14 mouse cellular contexts compared by ENCODE assay signal in genomic region chr19:7235461-7235860, GRCm38 (mm10). TPM values are rescaled to one million over a fixed set of nuclear protein-coding genes. Genes with fewer than 3 reads are reported as not detected.
DNase-seq lines count a peak whose midpoint lies in the region; ATAC-seq lines count a peak whose summit lies in the region.
"Had no signal": no experiment of that assay in that cellular context is flagged by ENCODE, and none has a peak within 500 bp of the region (broad histone marks: within the 10 kb centered on the region; RNA-seq: fewer than 3 reads in every experiment).

No protein-coding gene starts in this region.

- no peaks in the 10 kb centered on the region for H3K9me3 ChIP-seq in embryonic facial prominence, embryonic 13.5 days
- H3K9me3 ChIP-seq in embryonic facial prominence, embryonic 10.5 days, result no peaks in the 10 kb centered on the region
- no peaks in the 10 kb centered on the region for H3K9me3 ChIP-seq in kidney, embryonic 14.5 days (ENCODE audit: control insufficient read depth, low read length)
- H3K9me3 ChIP-seq: embryonic facial prominence, embryonic 12.5 days; embryonic facial prominence, embryonic 15.5 days; forebrain, embryonic 10.5 days; forebrain, embryonic 12.5 days had no signal

- peak overlapping the region; percentile 16; the same call in 1 of the 2 replicates for H3K9ac ChIP-seq in embryonic facial prominence, embryonic 13.5 days
- peak overlapping the region; percentile 4; the same call in 1 of the 2 replicates for H3K9ac ChIP-seq in kidney, embryonic 14.5 days (ENCODE audit: low read depth, low read length)
- H3K9ac ChIP-seq: embryonic facial prominence, embryonic 12.5 days; embryonic facial prominence, embryonic 15.5 days had no signal

- no peak overlapping the region for H3K4me2 ChIP-seq in embryonic facial prominence, embryonic 13.5 days
- no peak overlapping the region for H3K4me2 ChIP-seq in kidney, embryonic 14.5 days (replicated peaks; ENCODE audit: low read depth, low read length)
- H3K4me2 ChIP-seq: embryonic facial prominence, embryonic 12.5 days; embryonic facial prominence, embryonic 15.5 days; forebrain, embryonic 12.5 days had no signal

- DNase-seq in embryonic facial prominence, embryonic 10.5 days (ENCODE audit: low spot score), result no peak
- no peak for DNase-seq in kidney, postnatal 4 days
- DNase-seq in ES-CJ7 (ENCODE audit: low read depth, low spot score) (peak; percentile 51), ZHBTc4 (ENCODE audit: low read depth, low spot score) (peak; percentile 67)
- no peak for DNase-seq in cerebellum, postnatal 4 days (ENCODE audit: low spot score in 2 of 2)
- no peak for DNase-seq in lung, postnatal 10 days

- peaks cover 45% of the 10 kb centered on the region for H3K36me3 ChIP-seq in embryonic facial prominence, embryonic 13.5 days
- peaks cover 83% of the 10 kb centered on the region for H3K36me3 ChIP-seq in embryonic facial prominence, embryonic 10.5 days (replicated peaks)
- H3K36me3 ChIP-seq in kidney, embryonic 14.5 days (ENCODE audit: control insufficient read depth, insufficient read depth, low read length), result peaks cover 55% of the 10 kb centered on the region

- no peak for ATAC-seq in embryonic facial prominence, embryonic 13.5 days (ENCODE audit: insufficient number of reproducible peaks, insufficient read depth, low FRiP score, low TSS enrichment, low read depth)
- ATAC-seq in kidney, embryonic 14.5 days (ENCODE audit: low FRiP score, low TSS enrichment), result no peak

- 95% methylated on average over 9 of the region's 9 CpGs for WGBS in embryonic facial prominence, embryonic 13.5 days
- WGBS in embryonic facial prominence, embryonic 10.5 days, result 94% methylated on average over 9 of the region's 9 CpGs
- WGBS in kidney, embryonic 14.5 days, result 94% methylated on average over 9 of the region's 9 CpGs

- no peak overlapping the region for H3K4me3 ChIP-seq in embryonic facial prominence, embryonic 13.5 days
- no peak overlapping the region for H3K4me3 ChIP-seq in embryonic facial prominence, embryonic 10.5 days
- H3K4me3 ChIP-seq in kidney, embryonic 14.5 days (ENCODE audit: low read length), result no peak overlapping the region
- H3K4me3 ChIP-seq: embryonic facial prominence, embryonic 12.5 days; embryonic facial prominence, embryonic 15.5 days; erythroblast, embryonic 14.5 days; forebrain, embryonic 10.5 days; forebrain, embryonic 12.5 days had no signal

- H3K27ac ChIP-seq in embryonic facial prominence, embryonic 13.5 days, result no peak overlapping the region
- no peak overlapping the region for H3K27ac ChIP-seq in embryonic facial prominence, embryonic 10.5 days (replicated peaks)
- no peak overlapping the region for H3K27ac ChIP-seq in kidney, embryonic 14.5 days (ENCODE audit: low read depth, low read length)
- H3K27ac ChIP-seq: embryonic facial prominence, embryonic 12.5 days; embryonic facial prominence, embryonic 15.5 days; forebrain, embryonic 10.5 days; forebrain, embryonic 12.5 days had no signal

- H3K27me3 ChIP-seq in embryonic facial prominence, embryonic 13.5 days, result no peaks in the 10 kb centered on the region
- no peaks in the 10 kb centered on the region for H3K27me3 ChIP-seq in embryonic facial prominence, embryonic 10.5 days (replicated peaks; ENCODE audit: low read depth, poor library complexity, severe bottlenecking)
- H3K27me3 ChIP-seq in kidney, embryonic 14.5 days (ENCODE audit: control insufficient read depth, insufficient read depth, low read length), result no peaks in the 10 kb centered on the region
- H3K27me3 ChIP-seq: CH12.LX; embryonic facial prominence, embryonic 12.5 days; embryonic facial prominence, embryonic 15.5 days; forebrain, embryonic 12.5 days had no signal

- H3K4me1 ChIP-seq in embryonic facial prominence, embryonic 13.5 days, result peaks cover 13% of the 10 kb centered on the region
- peaks cover 11% of the 10 kb centered on the region for H3K4me1 ChIP-seq in embryonic facial prominence, embryonic 10.5 days
- peaks cover 7% of the 10 kb centered on the region for H3K4me1 ChIP-seq in kidney, embryonic 14.5 days (ENCODE audit: control insufficient read depth, insufficient read depth, low read length)

RNA-seq across cellular contexts. Expression of gene Naa40, which starts 5.5 kb away (rescaled TPM):
- polyA plus RNA-seq in embryonic facial prominence, embryonic 13.5 days (2015; fragmentation: Nextera tagmentation; extraction: Ambion mirVana), result 56.9 and 57.1 TPM in 2 replicates
- polyA plus RNA-seq in embryonic facial prominence, embryonic 10.5 days (2016; fragmentation: Nextera tagmentation; extraction: Ambion mirVana), result 93.2 and 94.4 TPM in 2 replicates
- polyA plus RNA-seq in kidney, embryonic 14.5 days (2014; fragmentation: Nextera tagmentation; extraction: Ambion mirVana), result 57.8 and 90.7 TPM in 2 replicates

RNA-seq across cellular contexts. Expression of gene Cox8a, which starts 18.0 kb away (rescaled TPM):
- 789 and 891 TPM in 2 replicates for polyA plus RNA-seq in embryonic facial prominence, embryonic 13.5 days (2015; fragmentation: Nextera tagmentation; extraction: Ambion mirVana)
- polyA plus RNA-seq in embryonic facial prominence, embryonic 10.5 days (2016; fragmentation: Nextera tagmentation; extraction: Ambion mirVana), result 867 and 877 TPM in 2 replicates
- polyA plus RNA-seq in kidney, embryonic 14.5 days (2014; fragmentation: Nextera tagmentation; extraction: Ambion mirVana), result 1,171 and 1,487 TPM in 2 replicates

RNA-seq across cellular contexts. Expression of gene Otub1, which starts 29.3 kb away (rescaled TPM):
- polyA plus RNA-seq in embryonic facial prominence, embryonic 13.5 days (2015; fragmentation: Nextera tagmentation; extraction: Ambion mirVana), result 205 and 228 TPM in 2 replicates
- polyA plus RNA-seq in embryonic facial prominence, embryonic 10.5 days (2016; fragmentation: Nextera tagmentation; extraction: Ambion mirVana), result 275 and 276 TPM in 2 replicates
- 237 and 255 TPM in 2 replicates for polyA plus RNA-seq in kidney, embryonic 14.5 days (2014; fragmentation: Nextera tagmentation; extraction: Ambion mirVana)

RNA-seq across cellular contexts. Expression of gene Rcor2, which starts 31.7 kb away (rescaled TPM):
- polyA plus RNA-seq in embryonic facial prominence, embryonic 13.5 days (2015; fragmentation: Nextera tagmentation; extraction: Ambion mirVana), result 25.2 and 30.6 TPM in 2 replicates
- polyA plus RNA-seq in embryonic facial prominence, embryonic 10.5 days (2016; fragmentation: Nextera tagmentation; extraction: Ambion mirVana), result 51.0 and 58.6 TPM in 2 replicates
- polyA plus RNA-seq in kidney, embryonic 14.5 days (2014; fragmentation: Nextera tagmentation; extraction: Ambion mirVana), result 9.8 and 16.0 TPM in 2 replicates

Comparison
In these comparisons a context has a peak if more than half of its experiments do, and no peak if none do; other contexts are left out.
1. DNase-seq: peak in ES-CJ7 (single experiment) and ZHBTc4 (single experiment); none in embryonic facial prominence, embryonic 10.5 days (single experiment), kidney, postnatal 4 days (0 of 2), cerebellum, postnatal 4 days (0 of 2) and lung, postnatal 10 days (single experiment).